Mouse (Mus musculus) heart, postnatal 0 days (tissue): ENCODE data around the gene Smad5. TPM values are rescaled to one million over a fixed set of nuclear protein-coding genes. Genes with fewer than 3 reads are reported as not detected.

ENCODE experiments used
- ATAC-seq: fragments of 200-750 bp; cut with Nextera tagmentation; 2 replicates; pipeline ENCODE4 v1.8.0; 2017; ENCODE audit warnings: low read depth, moderate number of reproducible peaks, moderate library complexity; ENCODE audit not compliant: insufficient read depth
- DNase-seq: peaks from one replicate; pipeline ENCODE4 v3.0.0-alpha.2; 2016; ENCODE audit warnings: low spot score
- H3K27ac ChIP-seq: fragments of 300-500 bp; sonication (generic); 2 replicates; pipeline ENCODE4 v1.5.1; 2014; ENCODE audit warnings: low read depth, mild to moderate bottlenecking
- H3K27me3 ChIP-seq: fragments of 300-500 bp; sonication (generic); 2 replicates; pipeline ENCODE4 v1.6.1; 2014; ENCODE audit warnings: low read length, mixed read lengths; ENCODE audit not compliant: control insufficient read depth, insufficient read depth
- H3K36me3 ChIP-seq: fragments of 300-500 bp; sonication (generic); replicated peaks from 2 replicates; pipeline ENCODE4 v1.6.1; 2014; ENCODE audit warnings: low read length, mixed read lengths; ENCODE audit not compliant: control insufficient read depth, insufficient read depth
- H3K4me1 ChIP-seq: fragments of 300-500 bp; sonication (generic); 2 replicates; pipeline ENCODE4 v1.6.1; 2014; ENCODE audit warnings: antibody characterized with exemption; ENCODE audit not compliant: control insufficient read depth, insufficient read depth
- H3K4me2 ChIP-seq: fragments of 300-500 bp; sonication (generic); 2 replicates; pipeline ENCODE4 v1.6.1; 2014; ENCODE audit warnings: low read depth, mild to moderate bottlenecking, low read length, moderate library complexity
- H3K4me3 ChIP-seq: fragments of 300-500 bp; sonication (generic); 2 replicates; pipeline ENCODE4 v1.5.1; 2014; ENCODE audit warnings: low read depth, low read length
- H3K9ac ChIP-seq: fragments of 300-500 bp; sonication (generic); replicated peaks from 2 replicates; pipeline ENCODE4 v1.6.1; 2014; ENCODE audit warnings: low read depth, low read length, mixed read lengths
- H3K9me3 ChIP-seq: fragments of 300-500 bp; sonication (generic); replicated peaks from 2 replicates; pipeline ENCODE4 v1.6.1; 2016; ENCODE audit warnings: low read length; ENCODE audit not compliant: control insufficient read depth
- CTCF ChIP-seq: IDR thresholded peaks from 2 replicates; pipeline ENCODE4 v1.5.1; 2016; ENCODE audit warnings: antibody characterized with exemption, control low read depth, low read depth
- EP300 ChIP-seq: IDR thresholded peaks from 2 replicates; pipeline ENCODE4 v1.6.1; 2016; ENCODE audit warnings: antibody characterized with exemption, low read depth
- WGBS: fragments of 180-500 bp; shearing (Covaris S2); extraction: QIAGEN DNeasy Blood & Tissue Kit; methylation state at CpG from one replicate; pipeline ENCODE4 v1.1.7; 2014; 5-methylcytosine and 5-hydroxymethylcytosine counted together
- polyA plus RNA-seq: library from polyadenylated mRNA; unstranded; fragments of >200 nt; fragmentation: Nextera tagmentation; extraction: Ambion mirVana; gene quantifications from 2 replicates; pipeline ENCODE4 v1.2.1, GENCODE M21; 2015
- total RNA-seq: library from RNA; depleted of rRNA; stranded (reverse); fragments of >200 nt; gene quantifications from 2 replicates; pipeline ENCODE4 v1.2.3, GENCODE M21; 2014; ENCODE audit warnings: low replicate concordance

Smad5 gene
- total and polyA plus RNA-seq, 2 experiments from 2014 or later: 12.0 to 36.9 TPM

DNA sequence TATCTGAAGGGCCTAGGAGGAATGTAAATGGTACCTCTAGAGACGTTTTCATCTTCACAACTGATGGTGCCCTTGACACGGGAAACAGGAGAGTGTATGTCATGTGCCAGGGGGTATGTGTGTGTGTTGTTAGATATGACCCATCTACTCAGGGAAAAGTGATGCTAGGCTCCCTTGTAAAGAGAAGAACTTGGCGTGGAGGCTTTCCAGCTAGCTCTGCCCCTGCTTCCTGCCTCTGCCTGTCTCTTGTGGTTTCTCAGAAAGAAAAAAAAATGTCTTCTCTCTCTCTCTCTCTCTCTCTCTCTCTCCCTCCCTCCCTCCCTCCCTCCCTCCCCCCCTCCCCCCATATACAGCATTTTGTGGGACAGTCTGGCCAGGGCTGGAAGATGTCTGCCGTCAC lies 20.9 kb upstream of the Smad5 start:
- no peak for DNase-seq
- WGBS: 58% methylated on average over 4 of the region's 4 CpGs
- H3K36me3 ChIP-seq: no peaks in the 10 kb centered on the region
- no peak overlapping the region for H3K9ac ChIP-seq
- H3K27ac ChIP-seq: no peak overlapping the region
- TF ChIP-seq EP300: no peak
- no peak for TF ChIP-seq CTCF
- no peak overlapping the region for H3K4me3 ChIP-seq
- H3K9me3 ChIP-seq: no peaks in the 10 kb centered on the region
- no peak for ATAC-seq
- H3K4me1 ChIP-seq: peaks cover 24% of the 10 kb centered on the region
- no peaks in the 10 kb centered on the region for H3K27me3 ChIP-seq
- 0 out of 2 replicates have a peak overlapping the region, but pooled peaks have one; percentile 10 for H3K4me2 ChIP-seq

DNA sequence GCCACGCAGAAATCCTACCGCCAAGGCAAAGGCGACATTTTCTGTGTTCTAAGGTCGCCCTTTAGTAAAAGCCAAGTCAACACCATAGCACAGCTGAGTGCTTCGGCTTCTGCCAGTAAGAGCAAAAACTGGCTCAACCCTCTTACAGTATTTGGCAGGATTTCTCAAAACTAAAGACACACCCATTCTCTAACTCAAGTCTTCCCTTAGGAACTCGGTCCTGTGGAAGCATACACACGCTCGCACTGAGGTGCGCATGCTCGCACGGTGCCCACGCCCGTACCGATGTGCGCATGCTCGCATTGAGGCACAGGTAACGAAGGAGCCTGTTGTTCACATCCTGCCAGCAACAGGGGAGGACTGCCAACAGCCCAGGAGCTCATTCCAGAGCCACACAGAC lies 20.5 kb upstream of the Smad5 start:
- peaks cover 24% of the 10 kb centered on the region for H3K4me1 ChIP-seq
- H3K27ac ChIP-seq: 0 out of 2 replicates have a peak overlapping the region, but pooled peaks have one; percentile 23
- no peaks in the 10 kb centered on the region for H3K9me3 ChIP-seq
- no peak overlapping the region for H3K9ac ChIP-seq
- H3K27me3 ChIP-seq: no peaks in the 10 kb centered on the region
- H3K36me3 ChIP-seq: no peaks in the 10 kb centered on the region
- no peak overlapping the region for H3K4me3 ChIP-seq
- 0 out of 2 replicates have a peak overlapping the region, but pooled peaks have one; percentile 10 for H3K4me2 ChIP-seq
- DNase-seq: peak; percentile 57
- WGBS: 73% methylated on average over 17 of the region's 17 CpGs
- no peak for TF ChIP-seq CTCF
- TF ChIP-seq EP300: no peak
- no peak for ATAC-seq

DNA sequence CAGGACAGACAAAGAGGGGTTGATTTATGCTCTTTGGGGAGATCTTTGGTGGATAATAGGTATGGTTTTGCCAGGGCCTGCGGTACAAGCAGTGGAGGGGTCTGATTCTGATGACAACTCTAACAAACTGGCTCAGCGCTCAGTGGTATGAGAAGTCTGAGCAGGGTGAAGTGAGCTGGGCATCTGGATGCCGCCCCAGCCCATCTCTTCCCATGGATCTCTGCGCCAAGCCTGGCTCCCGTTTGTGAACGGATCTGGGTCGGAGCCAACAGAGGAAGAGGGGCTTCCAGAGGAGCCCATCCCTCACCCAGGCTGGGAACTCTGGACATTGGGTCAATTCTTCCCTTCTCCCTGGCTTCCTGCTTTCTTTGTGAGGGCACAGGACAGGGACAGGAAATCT lies 19.5 kb upstream of the Smad5 start:
- Histone ChIP-seq H3K4me3 (no peak overlapping the region), H3K36me3 (no peaks in the 10 kb centered on the region), H3K9ac (no peak overlapping the region), H3K4me2 (no peak overlapping the region), H3K9me3 (no peaks in the 10 kb centered on the region), H3K4me1 (peaks cover 16% of the 10 kb centered on the region), H3K27me3 (no peaks in the 10 kb centered on the region), H3K27ac (no peak overlapping the region)
- TF ChIP-seq CTCF: no peak
- no peak for TF ChIP-seq EP300
- 66% methylated on average over 7 of the region's 7 CpGs for WGBS
- DNase-seq: no peak
- ATAC-seq: no peak

DNA sequence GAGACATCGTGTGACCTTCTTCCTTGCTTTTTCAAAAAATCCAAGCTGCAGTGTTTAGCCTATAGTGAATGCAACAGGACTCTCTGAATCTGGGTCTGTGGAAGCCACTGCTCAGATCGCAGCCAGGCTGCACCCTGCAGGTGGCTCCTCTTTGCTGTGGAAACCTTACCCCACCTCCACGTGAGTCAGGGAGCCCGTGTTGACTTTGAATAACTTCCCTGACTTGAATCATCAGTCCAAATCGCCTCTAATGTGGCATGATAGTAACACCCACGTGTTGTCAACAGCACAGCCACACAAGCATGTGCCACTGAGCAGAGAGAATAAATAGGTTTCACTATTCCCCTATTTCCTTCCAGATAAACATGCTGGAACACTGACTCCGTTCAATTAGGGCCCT lies 10.8 kb upstream of the Smad5 start:
- no peaks in the 10 kb centered on the region for H3K9me3 ChIP-seq
- no peak for ATAC-seq
- no peak overlapping the region for H3K4me3 ChIP-seq

DNA sequence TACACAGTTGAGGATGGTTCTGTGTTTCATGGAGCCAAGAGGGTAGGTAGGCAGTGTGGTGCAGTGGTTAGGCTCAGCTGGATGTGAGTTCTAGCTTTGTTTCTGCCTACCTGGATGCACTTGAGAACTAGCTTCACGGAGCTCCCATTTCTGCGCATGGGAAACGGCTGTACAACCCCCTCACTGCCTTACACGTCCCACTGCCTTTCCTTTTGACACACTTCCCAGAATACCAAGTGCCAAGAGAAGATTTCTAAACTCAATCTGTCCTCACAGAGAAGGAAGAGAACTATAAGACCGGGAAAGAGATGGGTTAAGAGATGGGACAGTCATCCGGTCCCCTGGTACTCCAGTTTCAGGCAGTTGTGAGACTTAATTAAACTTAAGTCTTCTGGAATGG lies 10.2 kb upstream of the Smad5 start:
- 0 out of 2 replicates have a peak, but pooled peaks cover 4% of the 10 kb centered on the region for H3K27me3 ChIP-seq

More for the DNA sequence above, 10.8 kb upstream of the Smad5 start:
- H3K36me3 ChIP-seq: no peaks in the 10 kb centered on the region
- H3K4me2 ChIP-seq: no peak overlapping the region
- no peak for DNase-seq
- 38% methylated on average over 7 of the region's 7 CpGs for WGBS
- 0 out of 2 replicates have a peak, but pooled peaks cover 4% of the 10 kb centered on the region for H3K27me3 ChIP-seq
- H3K4me1 ChIP-seq: no peaks in the 10 kb centered on the region
- H3K9ac ChIP-seq: no peak overlapping the region
- TF ChIP-seq EP300 (no peak), CTCF (no peak)
- H3K27ac ChIP-seq: no peak overlapping the region

DNA sequence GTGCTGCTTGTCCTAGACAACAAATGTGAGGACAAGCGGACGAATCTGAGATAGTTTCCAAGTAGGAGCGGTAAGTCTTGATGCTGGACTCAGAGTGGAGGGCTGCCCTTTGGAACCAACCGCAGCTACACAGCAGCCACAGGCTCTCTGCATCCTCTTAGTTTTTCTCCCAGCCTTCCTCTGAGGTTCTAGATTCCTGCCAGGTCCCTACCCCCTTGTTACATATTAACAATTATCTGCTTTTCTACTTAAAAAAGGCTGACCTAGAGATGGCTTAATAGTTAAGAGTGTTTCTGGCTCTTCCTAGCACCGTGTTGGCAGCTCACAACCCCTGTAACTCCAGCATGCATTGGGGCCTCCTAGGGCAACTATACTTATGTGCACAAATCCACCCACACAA lies 7.1 kb upstream of the Smad5 start:
- Histone ChIP-seq H3K4me1 (no peaks in the 10 kb centered on the region), H3K36me3 (no peaks in the 10 kb centered on the region), H3K27me3 (0 out of 2 replicates have a peak, but pooled peaks cover 4% of the 10 kb centered on the region), H3K9ac (no peak overlapping the region), H3K4me2 (no peak overlapping the region), H3K9me3 (no peaks in the 10 kb centered on the region), H3K27ac (no peak overlapping the region), H3K4me3 (no peak overlapping the region)
- ATAC-seq: no peak
- no peak for TF ChIP-seq EP300
- TF ChIP-seq CTCF: no peak
- no peak for DNase-seq
- 91% methylated on average over 5 of the region's 5 CpGs for WGBS

More for the DNA sequence above, 10.2 kb upstream of the Smad5 start:
- DNase-seq (no peak), ATAC-seq (no peak)
- no peaks in the 10 kb centered on the region for H3K36me3 ChIP-seq
- WGBS: 83% methylated on average over 6 of the region's 6 CpGs
- no peaks in the 10 kb centered on the region for H3K9me3 ChIP-seq
- no peak for TF ChIP-seq EP300
- no peak for TF ChIP-seq CTCF
- H3K4me3 ChIP-seq: no peak overlapping the region
- H3K9ac ChIP-seq: no peak overlapping the region
- no peaks in the 10 kb centered on the region for H3K4me1 ChIP-seq
- H3K27ac ChIP-seq: no peak overlapping the region
- no peak overlapping the region for H3K4me2 ChIP-seq
